Mouse (Mus musculus) induced T-regulatory cell, adult 2 months (primary cell): ENCODE results near the gene Rabl6.

Experiments
- DNase-seq: peaks from one replicate; pipeline ENCODE4 v3.0.0-alpha.2; 2012; ENCODE audit warnings: low read depth

The Rabl6 gene

DNA sequence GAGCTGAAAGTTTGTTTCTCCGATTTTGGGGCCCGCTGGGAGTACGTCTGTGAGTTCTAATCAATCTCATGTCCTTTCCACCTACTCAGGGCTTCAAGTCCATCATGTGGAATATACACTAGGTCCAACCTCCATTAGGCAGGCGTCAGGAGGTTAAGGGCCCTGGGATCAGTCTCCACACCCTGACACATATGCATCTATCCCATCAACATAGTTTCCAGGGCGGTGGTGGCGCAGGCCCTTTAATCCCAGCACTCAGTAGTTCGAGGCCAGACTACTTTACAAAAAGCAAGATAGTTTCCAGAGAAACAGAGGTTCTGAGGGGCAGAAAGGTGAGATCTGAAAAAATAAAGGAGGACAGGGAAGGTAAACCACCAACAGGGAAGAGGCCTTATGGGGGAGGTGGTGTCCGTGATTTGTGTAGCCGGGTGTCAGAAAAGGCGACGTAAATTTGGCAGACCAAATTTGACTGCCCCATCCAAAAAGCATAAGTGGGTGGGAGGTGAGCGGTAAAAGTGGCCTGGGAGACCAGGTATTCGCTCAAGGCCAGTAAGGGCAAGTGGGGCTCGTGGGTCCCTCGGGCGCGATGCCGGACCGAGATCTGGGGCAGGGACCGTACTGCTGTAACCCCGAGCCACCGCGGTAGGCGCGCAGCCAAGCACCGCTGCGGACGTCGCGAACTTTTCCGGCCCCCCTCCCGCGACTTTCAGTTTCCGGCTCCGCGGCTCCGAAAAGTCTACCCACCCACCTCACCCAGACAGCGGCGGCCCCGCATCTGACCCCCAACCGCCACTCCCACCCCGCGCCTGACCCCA, 62.1 kb downstream of the Rabl6 start:
- DNase-seq: no peak

- DNase-seq: no peak
Observed at GRCm38 (mm10) chr2:25541644-25542367, 66.5 kb downstream of the Rabl6 start.

- no peak for DNase-seq
Observed at GRCm38 (mm10) chr2:25540541-25540948, 67.8 kb downstream of the Rabl6 start.

GRCm38 (mm10) chr2:25536531-25536930, 71.8 kb downstream of the Rabl6 start:
- no peak for DNase-seq

GRCm38 (mm10) chr2:25534866-25535182, 73.5 kb downstream of the Rabl6 start:
- no peak for DNase-seq

- peak; percentile 94 for DNase-seq
Observed at GRCm38 (mm10) chr2:25534178-25534865, 74.0 kb downstream of the Rabl6 start.

- DNase-seq: no peak
Observed at GRCm38 (mm10) chr2:25533707-25534106, 74.6 kb downstream of the Rabl6 start.
